Mouse (Mus musculus): ENCODE measurements at regions not wholly inside any gene's neighbourhood (a gene's known extent, or its start where the extent isn't known, plus 50 kb on each side); places are given as distances from the start of the nearest gene placed in this dataset.
"Not testable (repeated sequence)": the region's sequence is repeated elsewhere in the genome, so short reads cannot be mapped to it uniquely, and the experiment has no call there.

DNA sequence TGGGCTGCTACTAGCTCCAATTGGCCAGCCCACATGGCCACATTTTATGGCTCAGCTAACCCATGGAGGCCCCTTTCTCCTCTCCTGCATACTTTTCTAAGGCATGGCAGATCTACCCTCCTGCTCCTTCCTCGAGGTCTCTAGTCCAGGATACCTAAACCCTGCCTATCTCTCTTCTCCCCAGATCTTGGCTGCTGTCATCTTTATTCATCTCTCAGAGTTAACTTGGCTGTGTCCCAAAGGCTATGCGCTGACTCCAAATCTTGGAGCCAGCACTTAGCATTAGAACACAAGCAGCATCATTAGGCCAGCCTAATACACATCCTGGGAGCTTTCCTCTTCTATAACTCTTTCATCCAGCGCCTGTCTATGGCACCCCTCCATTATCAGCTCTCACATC lies 430.5 kb upstream of the Arid1b start:
- no peak for DNase-seq (ENCODE audit: low spot score)

DNA sequence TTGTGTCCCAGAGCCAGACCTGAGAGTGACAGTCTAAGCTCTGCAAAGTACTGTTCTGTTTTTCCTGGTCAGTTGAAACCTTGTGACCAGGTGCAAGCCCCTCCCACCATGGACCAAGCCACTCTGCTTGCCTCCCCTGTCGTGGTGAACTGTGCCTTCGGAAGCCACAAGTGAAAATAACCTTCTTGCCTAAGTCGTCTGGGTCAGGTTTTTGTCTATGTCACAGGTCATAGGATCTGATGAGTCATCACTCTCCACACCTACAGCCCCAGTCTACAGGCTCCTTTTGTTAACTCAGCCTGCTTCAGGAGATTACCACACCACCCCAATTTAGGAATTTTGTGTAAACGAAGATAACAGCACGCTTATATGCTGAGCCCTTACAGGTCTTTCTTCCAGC lies 417.2 kb upstream of the Arid1b start:
- no peak for DNase-seq (ENCODE audit: low spot score)

DNA sequence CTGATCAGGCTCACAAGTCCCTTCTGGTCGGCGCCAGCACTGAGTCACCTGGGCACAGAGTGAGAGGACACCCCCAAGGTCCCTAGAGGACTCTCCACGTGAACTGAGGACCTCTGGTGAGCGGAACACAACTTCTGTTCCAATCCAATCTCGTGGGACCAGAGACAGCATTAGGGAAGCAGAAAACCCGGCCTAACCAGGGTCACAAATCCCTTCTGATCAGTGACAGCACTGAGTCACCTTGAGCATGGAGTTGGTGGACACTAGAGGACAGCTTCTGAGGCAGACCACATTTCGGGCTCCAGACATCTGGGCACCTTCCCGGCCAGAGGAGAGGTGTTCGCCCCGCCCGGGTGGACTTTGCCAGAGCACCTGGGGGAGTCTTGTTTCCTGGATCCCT lies 412.3 kb upstream of the Arid1b start:
- no peak for DNase-seq (ENCODE audit: low spot score)

DNA sequence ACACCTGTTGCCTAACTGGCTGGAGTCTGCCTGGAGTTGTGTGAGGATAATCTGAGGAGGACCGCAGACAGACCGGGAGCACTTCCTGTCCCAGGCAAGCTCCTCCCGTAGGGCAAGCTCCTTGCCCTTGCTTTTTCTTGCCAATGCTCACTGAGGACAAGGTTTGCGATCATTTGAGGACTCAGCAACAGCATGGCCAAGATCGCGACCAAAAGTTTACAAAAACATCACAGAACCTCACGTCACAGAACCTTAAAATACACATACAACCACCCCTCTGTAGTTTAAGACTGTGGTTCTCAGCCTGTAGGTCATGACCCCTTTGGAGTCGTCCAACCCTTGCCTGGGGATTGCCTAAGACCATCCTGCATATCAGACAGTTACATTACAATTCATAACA lies 383.7 kb upstream of the Arid1b start:
- no peak for DNase-seq (ENCODE audit: low spot score)

DNA sequence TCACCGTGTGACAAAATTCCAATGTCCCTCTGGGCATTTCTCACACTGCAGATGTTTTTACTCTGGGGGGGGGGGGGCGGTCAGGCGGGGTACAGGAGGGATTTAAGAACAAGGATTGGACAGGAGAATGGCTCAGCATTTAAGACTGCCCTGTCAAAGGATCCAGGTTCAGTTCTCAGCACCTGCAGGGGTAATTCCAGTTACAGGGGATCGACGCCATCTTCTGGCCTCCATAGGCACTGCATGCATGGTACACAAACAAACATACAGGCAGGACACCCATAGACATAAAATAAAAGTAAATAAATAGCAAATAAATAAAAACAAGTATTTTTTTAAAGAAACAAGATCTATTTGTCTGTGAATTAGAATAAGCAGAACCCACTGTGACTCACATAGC lies 383.1 kb upstream of the Arid1b start:
- DNase-seq (ENCODE audit: low spot score): no peak

DNA sequence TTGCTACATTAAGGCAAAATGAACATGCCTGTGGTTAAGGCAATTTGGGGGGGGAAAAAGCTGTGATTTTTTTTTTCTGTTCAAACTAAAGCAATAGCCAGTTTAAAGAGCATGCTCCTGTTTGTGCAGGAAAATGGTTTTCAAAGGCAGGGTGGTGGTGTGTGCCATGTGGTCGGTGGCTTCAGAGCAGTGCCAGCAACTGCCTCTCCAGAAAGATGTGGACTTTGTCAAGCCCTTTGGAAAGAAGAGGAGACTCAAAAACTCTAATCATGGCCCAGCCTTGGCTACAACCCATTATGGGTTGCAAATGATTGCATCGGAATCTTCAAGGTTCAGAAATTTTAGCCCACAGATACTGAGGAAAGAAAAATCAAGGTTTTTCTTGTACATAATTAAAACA lies 382.4 kb upstream of the Arid1b start:
- DNase-seq (ENCODE audit: low spot score): no peak

DNA sequence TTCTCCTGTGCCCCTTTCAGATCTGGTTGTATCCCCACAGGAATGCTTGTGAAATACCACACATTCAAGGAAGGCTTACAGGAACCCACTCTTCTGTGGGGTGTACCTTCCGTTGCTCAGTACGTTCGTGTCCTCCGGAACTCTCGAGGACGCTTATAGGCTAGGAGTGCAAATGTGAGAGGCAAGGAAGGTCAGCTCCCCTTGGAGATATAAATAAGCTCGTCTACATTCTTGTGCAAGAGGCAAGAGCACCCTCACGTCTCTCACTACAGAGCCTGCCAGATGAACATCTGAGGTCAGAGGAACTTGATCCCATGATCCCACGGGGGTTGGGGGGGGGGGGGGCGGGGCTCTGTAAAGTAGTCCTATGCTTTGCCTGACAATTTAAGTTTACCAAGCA lies 382.0 kb upstream of the Arid1b start:
- no peak for DNase-seq (ENCODE audit: low spot score)

DNA sequence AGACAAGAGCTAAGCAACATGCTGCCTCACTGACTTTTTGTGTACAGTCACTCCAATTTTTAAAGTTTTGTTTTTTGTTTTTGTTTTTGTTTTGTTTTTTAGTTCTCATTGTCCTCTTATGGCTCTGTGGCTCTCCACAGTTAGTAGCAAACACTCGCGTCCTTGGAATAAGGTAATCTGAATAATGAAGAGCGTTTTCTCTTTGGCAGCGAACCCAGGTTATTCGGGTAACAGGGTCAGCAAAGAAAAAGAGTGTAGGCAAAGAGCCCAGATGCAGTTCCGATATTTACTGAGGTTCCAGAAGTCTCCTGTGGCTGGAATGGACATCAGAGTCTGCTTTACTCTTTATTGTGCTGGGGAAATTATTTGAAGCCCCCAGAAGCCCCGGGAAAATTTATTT lies 381.4 kb upstream of the Arid1b start:
- no peak for DNase-seq (ENCODE audit: low spot score)

DNA sequence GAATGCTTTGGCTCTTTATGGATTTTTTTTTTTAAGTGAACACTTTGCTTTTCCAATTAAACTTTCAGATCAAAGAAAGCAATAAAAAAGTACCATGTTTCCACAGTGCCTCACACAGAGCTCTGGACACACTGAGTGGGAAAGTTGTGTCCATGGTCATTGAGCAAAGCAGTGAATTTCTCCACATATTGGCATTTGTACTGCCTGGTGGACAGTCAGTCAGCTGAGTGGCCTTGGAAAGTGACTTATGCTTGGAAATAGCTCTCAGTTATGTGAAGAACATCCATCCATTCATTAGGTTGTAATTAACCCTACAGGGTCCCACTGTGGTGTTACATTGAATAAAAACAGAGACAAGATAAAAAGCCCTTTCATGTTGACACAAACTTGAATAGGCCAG lies 373.8 kb upstream of the Arid1b start:
- no peak for DNase-seq (ENCODE audit: low spot score)

DNA sequence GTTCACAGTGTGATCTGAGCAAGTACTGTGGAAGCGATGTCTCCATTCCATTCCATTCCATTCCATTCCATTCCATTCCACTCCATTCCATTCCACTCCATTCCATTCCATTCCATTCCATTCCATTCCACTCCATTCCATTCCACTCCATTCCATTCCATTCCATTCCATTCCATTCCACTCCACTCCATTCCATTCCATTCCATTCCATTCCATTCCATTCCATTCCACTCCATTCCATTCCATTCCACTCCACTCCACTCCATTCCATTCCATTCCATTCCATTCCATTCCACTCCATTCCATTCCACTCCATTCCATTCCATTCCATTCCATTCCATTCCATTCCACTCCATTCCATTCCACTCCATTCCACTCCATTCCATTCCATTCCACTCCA lies 368.0 kb upstream of the Arid1b start:
- not testable (repeated sequence) for DNase-seq (ENCODE audit: low spot score)

DNA sequence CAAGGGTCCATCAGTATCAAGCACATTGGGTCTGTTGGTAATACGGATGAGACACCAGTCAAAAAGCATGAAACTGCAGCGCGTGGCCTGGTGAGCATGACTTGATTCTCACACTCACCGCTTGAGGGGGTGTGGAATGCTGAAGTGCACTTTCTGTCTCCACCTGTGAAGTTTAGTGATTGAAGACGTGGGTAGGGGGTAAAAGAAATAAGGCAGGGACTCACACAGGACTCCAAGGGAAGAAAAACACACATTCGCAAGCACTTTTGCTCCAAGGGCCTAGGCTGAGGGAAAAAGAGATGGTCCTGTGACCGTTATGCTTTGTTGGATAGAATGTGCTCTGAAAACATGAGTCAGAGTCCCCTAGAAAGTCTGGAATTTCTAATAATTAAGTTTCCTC lies 366.6 kb upstream of the Arid1b start:
- peak; percentile 68 for DNase-seq (ENCODE audit: low spot score)

DNA sequence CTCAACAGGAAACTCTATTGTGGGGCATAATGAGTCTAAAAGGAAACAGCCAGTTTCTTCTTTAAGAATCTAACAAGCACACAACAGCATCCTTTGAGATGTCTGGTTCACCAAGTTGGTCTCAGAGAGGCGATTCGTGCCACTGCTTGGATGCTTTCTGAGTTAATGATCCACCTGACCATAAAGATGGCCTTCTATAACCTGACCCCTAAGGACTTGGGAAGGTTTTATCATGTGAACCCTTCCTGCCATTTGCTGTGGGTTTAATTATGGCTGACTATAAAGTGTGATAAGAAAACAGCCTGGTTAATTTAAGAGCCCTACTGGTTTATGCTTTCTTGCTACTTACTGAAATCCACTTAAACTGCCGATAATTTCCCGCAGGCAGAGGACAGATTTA lies 363.0 kb upstream of the Arid1b start:
- DNase-seq (ENCODE audit: low spot score): peak; percentile 34

DNA sequence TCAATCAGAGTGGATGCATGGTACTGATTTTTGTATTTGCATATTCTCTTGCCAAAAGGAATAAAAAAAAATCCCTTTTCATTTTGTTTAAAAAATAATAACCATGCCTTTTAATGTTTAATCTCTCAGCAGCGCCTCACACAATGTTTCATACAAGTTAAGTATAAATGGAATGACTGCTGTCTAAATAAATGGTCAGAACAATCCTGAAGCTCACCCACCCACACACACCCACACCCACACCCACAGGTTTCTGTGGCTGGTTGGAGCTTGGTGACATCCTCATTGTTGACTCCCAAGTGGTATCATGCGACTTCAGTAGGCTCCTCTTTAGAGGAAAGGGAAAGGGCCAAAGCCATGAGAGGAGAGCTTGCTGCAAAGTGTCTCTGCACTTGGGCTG lies 361.6 kb upstream of the Arid1b start:
- no peak for DNase-seq (ENCODE audit: low spot score)

DNA sequence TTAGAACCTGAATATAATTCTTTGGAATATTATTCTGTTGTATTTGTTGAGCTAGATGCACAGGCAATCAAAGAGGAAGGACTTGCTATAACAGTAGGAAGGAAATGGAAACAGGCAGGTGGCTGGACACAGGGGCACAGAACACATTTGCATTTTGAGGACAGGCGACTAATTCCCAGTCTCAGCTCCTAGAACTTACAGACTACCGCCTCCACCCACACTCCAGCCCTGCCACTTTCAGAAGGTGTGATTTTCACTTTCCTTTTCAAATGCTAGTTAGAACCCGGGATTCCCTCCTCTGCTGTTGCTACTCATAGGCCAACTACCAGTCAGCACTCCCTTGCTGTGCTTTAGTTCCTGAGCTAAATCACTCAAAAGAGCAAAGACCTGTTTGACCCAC lies 360.4 kb upstream of the Arid1b start:
- DNase-seq (ENCODE audit: low spot score): no peak

DNA sequence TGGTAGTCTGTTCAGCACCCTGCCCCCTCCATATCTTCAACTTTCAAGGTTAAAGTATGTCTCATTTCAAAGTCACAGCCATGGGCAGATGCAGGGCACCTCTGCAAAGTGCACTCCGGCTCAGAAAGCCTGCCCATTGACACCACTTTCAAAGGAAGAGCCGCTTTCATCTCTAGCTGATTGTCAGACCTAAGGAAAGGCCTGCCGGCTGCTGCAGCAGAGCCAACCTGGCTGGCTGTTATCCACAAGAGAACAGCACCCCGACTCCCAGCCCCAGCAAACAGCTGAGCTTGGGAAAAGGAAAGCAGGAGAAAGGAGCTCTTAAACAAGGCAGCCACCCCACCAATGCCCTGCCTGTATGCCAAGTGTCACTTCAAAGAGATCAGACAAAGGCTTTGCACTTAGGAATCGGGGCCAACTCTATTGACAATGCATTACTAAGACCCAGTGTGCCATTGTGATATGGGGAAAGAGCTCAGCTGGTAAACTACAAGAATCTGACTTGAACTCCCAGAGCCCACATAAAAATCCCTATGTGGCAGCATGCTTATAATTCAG lies 357.3 kb upstream of the Arid1b start:
- DNase-seq (ENCODE audit: low spot score): no peak

DNA sequence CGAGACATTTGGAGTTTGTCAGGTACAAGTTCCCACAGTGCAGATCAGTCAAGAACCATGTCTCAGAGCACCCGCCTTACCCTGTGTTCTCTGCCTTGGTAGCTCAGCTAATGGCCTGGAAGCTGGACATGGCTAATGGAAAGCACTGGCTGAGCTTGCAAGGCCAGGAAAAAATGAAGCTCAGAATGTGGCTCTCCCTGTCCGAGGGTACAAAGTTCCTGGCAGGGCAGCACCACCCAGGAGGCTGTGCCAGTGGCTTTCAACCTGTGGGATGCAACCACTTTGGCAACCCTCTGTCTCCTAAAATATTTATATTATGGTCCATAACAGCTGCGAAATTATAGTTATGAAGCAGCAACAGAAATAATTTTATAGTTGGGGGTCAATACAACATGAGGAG lies 354.6 kb upstream of the Arid1b start:
- no peak for DNase-seq (ENCODE audit: low spot score)

DNA sequence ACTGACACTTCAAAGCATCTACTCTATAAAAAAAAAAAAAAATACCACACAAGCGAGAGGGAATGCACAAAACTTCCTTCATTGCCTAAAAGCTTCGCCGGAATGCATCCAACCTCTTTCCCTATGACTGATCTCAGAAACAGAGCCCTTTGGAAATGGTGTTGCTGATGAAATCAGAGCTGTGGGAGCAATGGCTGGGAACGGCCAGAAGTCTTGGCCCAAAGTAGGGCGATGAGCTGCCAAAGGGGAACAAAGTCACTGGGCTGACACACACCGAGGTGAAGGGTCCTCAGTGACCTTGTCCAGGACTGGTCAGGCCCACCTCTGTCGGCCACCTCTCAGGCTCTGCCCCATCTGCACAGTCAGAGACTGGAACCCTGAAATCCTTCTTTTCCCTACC lies 353.6 kb upstream of the Arid1b start:
- DNase-seq (ENCODE audit: low spot score): peak; percentile 27

DNA sequence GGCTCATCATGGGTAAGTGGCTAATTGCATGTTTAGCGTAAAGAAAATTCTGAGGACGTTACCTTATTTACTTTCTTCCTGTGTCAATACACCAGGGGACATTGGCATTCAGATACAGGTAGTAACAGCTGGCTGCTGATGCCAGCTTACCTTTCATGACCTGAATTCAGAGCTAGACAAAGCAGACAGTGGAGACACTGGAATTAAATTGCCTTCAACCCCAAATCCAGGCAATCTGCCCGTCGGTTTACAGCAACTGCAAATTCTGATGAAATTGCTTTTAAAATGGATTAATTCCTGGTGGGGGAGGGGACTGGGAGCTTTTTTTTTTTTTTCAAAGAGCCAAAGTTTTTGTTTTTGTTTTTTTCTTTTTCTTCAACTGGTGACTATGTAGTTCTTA lies 353.0 kb upstream of the Arid1b start:
- peak; percentile 51 for DNase-seq (ENCODE audit: low spot score)

DNA sequence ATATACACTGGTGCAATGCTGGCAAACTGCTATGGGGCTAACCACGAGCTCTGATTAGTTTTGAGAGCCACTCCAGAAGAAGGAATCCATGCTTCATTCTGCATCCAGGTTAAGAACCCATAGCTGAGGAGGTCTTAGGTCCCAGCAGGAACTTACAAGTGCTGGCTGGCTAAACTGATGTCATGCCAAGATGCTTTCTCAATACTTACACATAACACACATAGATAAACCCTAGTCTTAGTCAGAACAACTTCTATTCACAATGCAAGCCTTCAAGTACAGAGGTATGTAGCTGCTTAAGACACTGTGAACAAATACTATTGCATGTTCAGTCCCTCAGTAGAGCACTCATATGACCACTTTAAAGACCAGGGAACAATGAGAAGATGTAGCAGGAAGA lies 352.1 kb upstream of the Arid1b start:
- no peak for DNase-seq (ENCODE audit: low spot score)

DNA sequence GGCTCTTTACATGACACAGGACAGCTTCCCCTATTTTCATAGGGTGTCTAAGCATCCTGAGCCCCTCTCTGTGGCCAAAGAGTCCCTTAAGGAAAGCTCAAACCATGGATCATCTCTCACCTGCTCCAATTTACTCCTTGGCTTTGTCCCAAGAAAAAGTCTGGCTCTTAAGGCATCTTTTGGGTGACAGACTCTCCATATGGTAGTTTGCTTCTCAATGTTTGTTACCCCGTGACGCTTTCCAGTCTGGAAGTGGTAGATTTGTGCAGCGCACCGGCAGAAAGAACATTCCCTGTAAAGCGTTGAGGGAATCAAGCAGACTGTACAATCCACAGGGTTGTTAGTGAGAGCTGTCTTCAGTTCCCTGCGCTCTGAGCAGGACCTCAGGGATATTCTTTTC lies 350.8 kb upstream of the Arid1b start:
- no peak for DNase-seq (ENCODE audit: low spot score)

DNA sequence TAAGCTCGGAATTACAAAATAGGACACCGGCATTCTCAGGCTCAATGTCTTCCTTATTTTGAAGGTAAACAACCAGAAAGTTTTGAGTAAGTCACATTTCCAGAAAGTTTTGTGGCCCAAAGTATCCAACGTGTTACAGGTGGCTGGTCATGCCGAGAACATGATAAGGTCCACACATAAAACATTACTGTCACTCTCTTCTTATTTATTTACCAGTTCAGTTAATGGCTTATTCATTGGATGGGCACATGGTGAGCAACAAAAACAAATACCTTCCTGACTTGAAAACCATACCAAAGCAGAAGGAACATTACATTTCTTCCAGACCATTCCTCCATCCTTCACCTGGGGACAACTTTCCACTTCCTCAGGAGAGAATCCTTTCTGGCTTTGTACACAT lies 345.5 kb upstream of the Arid1b start:
- no peak for DNase-seq (ENCODE audit: low spot score)

DNA sequence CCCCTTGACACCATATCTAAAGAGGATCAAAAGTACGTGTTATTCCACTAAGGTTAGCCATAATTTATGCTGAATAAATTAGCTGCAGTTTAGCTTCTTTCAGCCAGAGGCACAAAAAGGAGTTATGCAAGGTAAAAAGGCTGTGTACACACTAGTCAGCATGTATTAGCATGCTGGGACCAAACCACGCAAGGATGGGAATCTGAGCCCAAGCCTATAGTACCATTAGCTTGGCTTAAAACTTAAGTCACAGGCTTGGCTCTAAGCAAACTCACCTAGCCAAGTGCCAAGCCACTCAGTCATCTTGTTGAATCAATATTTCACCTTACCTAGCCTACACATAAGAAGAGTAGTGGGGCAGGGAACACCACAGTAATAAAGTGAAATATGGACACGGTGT lies 339.9 kb upstream of the Arid1b start:
- DNase-seq (ENCODE audit: low spot score): no peak

DNA sequence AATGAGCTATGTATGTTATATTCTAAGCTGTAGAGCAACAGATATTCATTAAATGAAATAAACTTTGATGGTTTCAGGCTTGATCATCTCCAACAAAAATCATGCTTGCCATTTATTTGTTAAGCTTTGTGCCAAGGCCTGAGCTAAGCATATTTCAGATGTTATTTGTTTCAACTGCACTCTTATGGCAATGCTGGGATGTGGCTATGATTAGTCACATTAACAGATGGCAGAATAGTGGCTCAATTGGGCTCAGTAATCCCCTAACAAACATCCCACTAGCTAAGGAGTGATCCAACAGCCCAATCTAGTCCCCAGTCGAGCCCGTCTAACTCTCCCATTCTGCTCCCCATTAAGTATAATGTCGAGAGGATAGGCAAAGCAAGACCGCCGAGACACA lies 332.1 kb upstream of the Arid1b start:
- no peak for DNase-seq (ENCODE audit: low spot score)

DNA sequence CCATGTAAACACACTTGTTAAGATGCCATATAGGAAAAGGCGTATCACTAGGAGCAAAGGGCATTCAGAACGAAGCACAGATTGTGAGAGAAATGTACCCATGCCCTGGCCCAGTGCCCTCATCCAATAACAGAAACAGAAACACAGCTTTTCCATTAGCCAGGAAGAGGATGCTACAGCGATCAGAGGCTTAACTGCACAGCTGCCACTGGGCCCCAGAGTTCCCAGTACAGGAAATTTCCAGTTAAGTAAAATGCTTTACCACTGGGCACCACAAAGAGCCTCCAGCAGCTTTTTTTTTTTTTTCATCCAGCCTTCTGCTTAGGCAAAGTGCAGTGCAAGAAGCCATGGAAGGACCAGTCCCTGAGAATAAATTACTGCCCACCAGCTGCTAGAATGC lies 325.6 kb upstream of the Arid1b start:
- DNase-seq (ENCODE audit: low spot score): peak; percentile 34

DNA sequence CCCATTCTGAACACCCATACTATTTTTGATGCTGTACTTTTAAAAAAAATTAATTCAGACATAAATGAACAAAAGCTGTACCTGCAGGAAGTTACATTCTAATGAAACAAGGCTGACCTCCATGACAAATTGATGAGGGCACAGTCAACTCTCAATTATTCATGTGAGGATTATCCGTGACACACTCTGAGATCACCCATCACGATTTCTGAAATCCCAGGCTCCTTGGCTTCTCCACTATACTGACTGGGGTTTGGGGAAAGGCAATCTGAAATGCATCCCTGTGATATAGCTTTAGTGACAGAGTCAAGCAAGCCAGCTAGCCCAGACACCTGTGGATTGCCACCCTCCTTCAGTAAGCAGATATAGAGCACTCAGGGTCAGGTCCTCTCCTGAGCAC lies 320.9 kb upstream of the Arid1b start:
- no peak for DNase-seq (ENCODE audit: low spot score)

Measured in MN1 (cell line).